Mouse (Mus musculus): ENCODE data around the gene Dlg1. TPM values are rescaled to one million over a fixed set of nuclear protein-coding genes. Genes with fewer than 3 reads are reported as not detected.

Gene Dlg1
- polyA plus RNA-seq, 1 experiment from 2014 or later: 30.8 TPM

GRCm38 (mm10) chr16:31631046-31631445 is 32.2 kb upstream of the Dlg1 start:
- Histone ChIP-seq H3K27ac (replicated peaks) (no peak overlapping the region; the same call in 1 of the 2 replicates), H3K4me2 (replicated peaks) (no peak overlapping the region), H3K9me3 (replicated peaks) (no peaks in the 10 kb centered on the region), H3K4me1 (0 out of 2 replicates have a peak, but pooled peaks cover 4% of the 10 kb centered on the region), H3K36me3 (no peaks in the 10 kb centered on the region), H3K9ac (no peak overlapping the region), H3K4me3 (replicated peaks) (no peak overlapping the region), H3K27me3 (no peaks in the 10 kb centered on the region)
- 78% methylated on average over 3 of the region's 3 CpGs for WGBS
- no peak for ATAC-seq (ENCODE audit: insufficient number of reproducible peaks, low FRiP score, low TSS enrichment, low read depth)

- Histone ChIP-seq H3K9me3 (replicated peaks) (no peaks in the 10 kb centered on the region), H3K4me3 (replicated peaks) (no peak overlapping the region), H3K4me1 (0 out of 2 replicates have a peak, but pooled peaks cover 4% of the 10 kb centered on the region), H3K27me3 (no peaks in the 10 kb centered on the region), H3K4me2 (replicated peaks) (no peak overlapping the region), H3K9ac (no peak overlapping the region), H3K27ac (replicated peaks) (no peak overlapping the region), H3K36me3 (no peaks in the 10 kb centered on the region)
- WGBS: 89% methylated on average over 4 of the region's 4 CpGs
- no peak for ATAC-seq (ENCODE audit: insufficient number of reproducible peaks, low FRiP score, low TSS enrichment, low read depth)
Measured at GRCm38 (mm10) chr16:31634371-31634770, 28.9 kb upstream of the Dlg1 start.

GRCm38 (mm10) chr16:31638393-31638792 is 24.9 kb upstream of the Dlg1 start:
- ATAC-seq (ENCODE audit: insufficient number of reproducible peaks, low FRiP score, low TSS enrichment, low read depth): no peak
- Histone ChIP-seq H3K4me2 (replicated peaks) (no peak overlapping the region), H3K9ac (no peak overlapping the region), H3K27ac (replicated peaks) (no peak overlapping the region), H3K4me1 (peaks cover 6% of the 10 kb centered on the region; the same call in 1 of the 2 replicates), H3K9me3 (replicated peaks) (no peaks in the 10 kb centered on the region), H3K27me3 (no peaks in the 10 kb centered on the region), H3K36me3 (no peaks in the 10 kb centered on the region), H3K4me3 (replicated peaks) (no peak overlapping the region)
- WGBS: 31% methylated on average over 7 of the region's 7 CpGs

GRCm38 (mm10) chr16:31639946-31640345 is 23.3 kb upstream of the Dlg1 start:
- no peak for ATAC-seq (ENCODE audit: insufficient number of reproducible peaks, low FRiP score, low TSS enrichment, low read depth)

GRCm38 (mm10) chr16:31641776-31642175 is 21.5 kb upstream of the Dlg1 start:
- Histone ChIP-seq H3K4me2 (replicated peaks) (no peak overlapping the region), H3K4me1 (peaks cover 6% of the 10 kb centered on the region; the same call in 1 of the 2 replicates), H3K9ac (no peak overlapping the region), H3K27ac (replicated peaks) (no peak overlapping the region), H3K9me3 (replicated peaks) (no peaks in the 10 kb centered on the region), H3K4me3 (replicated peaks) (no peak overlapping the region), H3K36me3 (no peaks in the 10 kb centered on the region), H3K27me3 (no peaks in the 10 kb centered on the region)
- ATAC-seq (ENCODE audit: insufficient number of reproducible peaks, low FRiP score, low TSS enrichment, low read depth): no peak
- 22% methylated on average over 4 of the region's 4 CpGs for whole genome bisulfite sequencing

More at GRCm38 (mm10) chr16:31639946-31640345, 23.3 kb upstream of the Dlg1 start:
- H3K9me3 ChIP-seq (replicated peaks): no peaks in the 10 kb centered on the region
- 46% methylated on average over 4 of the region's 4 CpGs for WGBS
- H3K4me3 ChIP-seq (replicated peaks): no peak overlapping the region
- peaks cover 6% of the 10 kb centered on the region; the same call in 1 of the 2 replicates for H3K4me1 ChIP-seq
- H3K27me3 ChIP-seq: no peaks in the 10 kb centered on the region
- H3K9ac ChIP-seq: no peak overlapping the region
- no peaks in the 10 kb centered on the region for H3K36me3 ChIP-seq
- no peak overlapping the region for H3K27ac ChIP-seq (replicated peaks)
- H3K4me2 ChIP-seq (replicated peaks): no peak overlapping the region

GRCm38 (mm10) chr16:31647221-31647620 is 16.0 kb upstream of the Dlg1 start:
- WGBS: 78% methylated on average over 7 of the region's 7 CpGs
- Histone ChIP-seq H3K9ac (no peak overlapping the region), H3K9me3 (replicated peaks) (no peaks in the 10 kb centered on the region), H3K4me3 (replicated peaks) (no peak overlapping the region), H3K27ac (replicated peaks) (no peak overlapping the region), H3K4me2 (replicated peaks) (no peak overlapping the region), H3K27me3 (no peaks in the 10 kb centered on the region), H3K4me1 (no peaks in the 10 kb centered on the region), H3K36me3 (no peaks in the 10 kb centered on the region)
- ATAC-seq (ENCODE audit: insufficient number of reproducible peaks, low FRiP score, low TSS enrichment, low read depth): no peak

GRCm38 (mm10) chr16:31650788-31651187 is 12.5 kb upstream of the Dlg1 start:
- no peaks in the 10 kb centered on the region for H3K4me1 ChIP-seq
- H3K27ac ChIP-seq (replicated peaks): no peak overlapping the region
- no peak for ATAC-seq (ENCODE audit: insufficient number of reproducible peaks, low FRiP score, low TSS enrichment, low read depth)
- 39% methylated on average over 6 of the region's 6 CpGs for WGBS
- H3K9me3 ChIP-seq (replicated peaks): no peaks in the 10 kb centered on the region
- H3K27me3 ChIP-seq: no peaks in the 10 kb centered on the region
- H3K9ac ChIP-seq: no peak overlapping the region
- H3K4me2 ChIP-seq (replicated peaks): no peak overlapping the region
- H3K4me3 ChIP-seq (replicated peaks): no peak overlapping the region
- no peaks in the 10 kb centered on the region for H3K36me3 ChIP-seq

- Histone ChIP-seq H3K4me2 (replicated peaks) (no peak overlapping the region), H3K27me3 (no peaks in the 10 kb centered on the region), H3K9ac (no peak overlapping the region), H3K4me3 (replicated peaks) (no peak overlapping the region), H3K9me3 (replicated peaks) (no peaks in the 10 kb centered on the region), H3K27ac (replicated peaks) (no peak overlapping the region), H3K4me1 (no peaks in the 10 kb centered on the region), H3K36me3 (no peaks in the 10 kb centered on the region)
- ATAC-seq (ENCODE audit: insufficient number of reproducible peaks, low FRiP score, low TSS enrichment, low read depth): no peak
- 73% methylated on average over 3 of the region's 3 CpGs for WGBS
Measured at GRCm38 (mm10) chr16:31651541-31651940, 11.7 kb upstream of the Dlg1 start.

GRCm38 (mm10) chr16:31652115-31652843 is 11.0 kb upstream of the Dlg1 start:
- H3K4me2 ChIP-seq (replicated peaks): no peak overlapping the region
- no peak overlapping the region for H3K4me3 ChIP-seq (replicated peaks)
- no peaks in the 10 kb centered on the region for H3K36me3 ChIP-seq
- no peaks in the 10 kb centered on the region for H3K4me1 ChIP-seq
- WGBS: 59% methylated on average over 9 of the region's 9 CpGs
- ATAC-seq (ENCODE audit: insufficient number of reproducible peaks, low FRiP score, low TSS enrichment, low read depth): no peak
- H3K27ac ChIP-seq (replicated peaks): no peak overlapping the region
- no peaks in the 10 kb centered on the region for H3K9me3 ChIP-seq (replicated peaks)
- no peak overlapping the region for H3K9ac ChIP-seq
- H3K27me3 ChIP-seq: no peaks in the 10 kb centered on the region

- Histone ChIP-seq H3K4me3 (replicated peaks) (no peak overlapping the region), H3K27ac (replicated peaks) (no peak overlapping the region), H3K4me1 (no peaks in the 10 kb centered on the region), H3K27me3 (no peaks in the 10 kb centered on the region), H3K9me3 (replicated peaks) (no peaks in the 10 kb centered on the region), H3K36me3 (no peaks in the 10 kb centered on the region), H3K9ac (no peak overlapping the region), H3K4me2 (replicated peaks) (no peak overlapping the region)
- no peak for ATAC-seq (ENCODE audit: insufficient number of reproducible peaks, low FRiP score, low TSS enrichment, low read depth)
- whole genome bisulfite sequencing: 62% methylated on average over 5 of the region's 5 CpGs
Measured at GRCm38 (mm10) chr16:31653616-31654015, 9.6 kb upstream of the Dlg1 start.

- Histone ChIP-seq H3K27ac (replicated peaks) (no peak overlapping the region), H3K9ac (no peak overlapping the region), H3K27me3 (no peaks in the 10 kb centered on the region), H3K4me2 (replicated peaks) (no peak overlapping the region), H3K9me3 (replicated peaks) (no peaks in the 10 kb centered on the region), H3K4me1 (no peaks in the 10 kb centered on the region), H3K4me3 (replicated peaks) (no peak overlapping the region), H3K36me3 (no peaks in the 10 kb centered on the region)
- ATAC-seq (ENCODE audit: insufficient number of reproducible peaks, low FRiP score, low TSS enrichment, low read depth): no peak
- 77% methylated on average over 7 of the region's 7 CpGs for WGBS
Measured at GRCm38 (mm10) chr16:31654021-31654420, 9.2 kb upstream of the Dlg1 start.

GRCm38 (mm10) chr16:31655531-31655930 is 7.7 kb upstream of the Dlg1 start:
- H3K36me3 ChIP-seq: no peaks in the 10 kb centered on the region
- H3K27ac ChIP-seq (replicated peaks): no peak overlapping the region
- no peaks in the 10 kb centered on the region for H3K27me3 ChIP-seq
- no peak for ATAC-seq (ENCODE audit: insufficient number of reproducible peaks, low FRiP score, low TSS enrichment, low read depth)
- no peaks in the 10 kb centered on the region for H3K9me3 ChIP-seq (replicated peaks)
- H3K4me3 ChIP-seq (replicated peaks): no peak overlapping the region
- no peak overlapping the region for H3K4me2 ChIP-seq (replicated peaks)
- no peak overlapping the region for H3K9ac ChIP-seq
- WGBS: 67% methylated on average over 2 of the region's 2 CpGs
- no peaks in the 10 kb centered on the region for H3K4me1 ChIP-seq
